Mouse (Mus musculus): ENCODE measurements around the gene Ehbp1.

The Ehbp1 gene

DNA sequence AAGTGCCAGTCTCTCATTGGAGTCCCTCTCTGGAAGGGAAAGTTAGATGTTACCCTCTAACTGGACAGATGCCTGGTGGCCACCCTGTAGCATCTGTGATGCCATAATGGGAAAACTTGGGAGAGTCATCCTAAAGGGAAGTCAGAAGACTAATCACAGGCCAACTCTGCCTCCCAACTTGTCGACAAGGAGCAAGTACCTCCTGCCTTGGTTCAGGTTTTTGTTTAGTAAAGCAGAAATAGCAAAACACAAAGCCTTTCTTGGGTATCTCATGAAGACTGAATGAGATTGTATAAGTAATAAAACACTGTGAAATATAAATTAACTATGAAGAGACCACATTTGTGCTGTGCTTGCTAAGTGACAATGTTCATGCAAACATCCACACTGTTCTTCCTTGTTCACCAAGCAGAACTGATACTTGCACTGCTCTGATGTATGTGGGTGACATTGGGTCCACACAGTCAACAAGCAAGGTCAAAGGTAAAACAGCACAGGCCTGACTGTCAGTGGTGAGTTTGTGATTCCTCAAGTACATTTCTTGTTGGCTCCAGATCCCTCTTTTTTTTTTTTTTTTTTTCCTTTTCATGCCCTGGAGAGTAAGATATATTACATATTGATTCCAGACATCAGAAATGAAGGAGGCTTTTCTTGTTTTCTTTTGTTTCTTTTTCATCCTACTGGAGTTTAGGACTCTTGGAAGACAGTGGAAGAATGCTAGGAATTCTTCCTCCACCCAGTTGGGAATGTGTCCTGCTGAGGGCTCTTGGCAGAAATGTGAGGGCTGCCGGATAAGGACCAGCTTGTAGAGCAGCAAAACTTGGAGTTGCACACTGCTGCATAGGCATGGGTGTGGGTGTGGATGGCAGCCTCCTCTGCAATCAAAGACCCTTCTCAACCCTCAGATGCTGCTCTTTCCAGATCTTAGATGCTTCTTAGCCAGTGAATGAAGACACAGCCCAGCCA, at the start of gene Ehbp1:
TSS of gene Ehbp1 (minus strand) at position 51 of the 966 bp plus-strand sequence.
- DNase-seq, result no peak

DNA sequence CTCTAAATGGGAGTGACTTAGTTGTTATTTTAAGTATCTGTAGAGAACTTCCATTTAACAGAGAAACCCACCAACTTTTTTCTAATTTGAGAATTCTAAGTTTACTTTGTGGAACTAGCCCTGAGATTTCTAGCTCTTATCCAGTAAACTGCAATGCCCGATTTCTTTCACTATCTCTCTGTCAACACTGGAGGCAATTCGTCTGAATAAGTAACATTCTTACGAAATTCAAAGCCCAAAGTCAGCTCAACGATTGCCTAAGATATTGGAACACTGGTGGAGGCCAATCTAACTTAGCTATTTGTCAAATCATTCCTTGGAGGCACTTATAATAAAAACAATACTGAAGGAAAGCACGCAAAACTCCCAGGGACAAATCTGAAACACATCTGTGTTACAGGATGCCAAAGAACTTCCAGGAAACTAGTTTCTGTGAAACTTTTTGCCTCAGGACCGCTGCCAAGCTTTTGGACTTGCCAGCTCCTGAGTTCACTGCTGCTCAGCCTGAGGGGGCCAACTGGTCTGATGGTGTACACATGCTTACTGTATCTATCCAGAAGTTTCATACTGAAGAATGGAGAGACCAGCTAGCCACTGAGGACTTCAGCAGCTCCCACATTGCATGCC, 45.5 kb upstream of the Ehbp1 start:
- DNase-seq, result no peak

DNA sequence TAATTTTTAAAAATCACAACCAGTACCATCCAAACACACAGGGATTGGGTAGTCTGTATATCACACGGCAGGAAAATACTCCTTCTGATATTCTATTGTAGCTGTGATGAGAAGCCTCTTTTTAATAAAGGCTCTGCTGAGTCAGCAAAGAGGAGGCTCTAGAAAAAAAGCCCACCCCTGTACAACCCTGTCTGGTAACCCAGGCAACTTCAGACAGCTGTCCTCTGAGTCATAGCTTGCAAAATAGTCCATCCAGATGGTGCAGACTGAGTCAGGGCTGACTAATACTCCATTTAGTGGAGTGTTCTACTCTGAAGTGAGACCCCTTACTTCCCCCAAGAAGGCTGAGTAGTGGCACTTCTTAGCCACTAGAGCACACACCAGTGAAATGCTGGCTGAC, 41.4 kb upstream of the Ehbp1 start:
- no peak for DNase-seq

DNA sequence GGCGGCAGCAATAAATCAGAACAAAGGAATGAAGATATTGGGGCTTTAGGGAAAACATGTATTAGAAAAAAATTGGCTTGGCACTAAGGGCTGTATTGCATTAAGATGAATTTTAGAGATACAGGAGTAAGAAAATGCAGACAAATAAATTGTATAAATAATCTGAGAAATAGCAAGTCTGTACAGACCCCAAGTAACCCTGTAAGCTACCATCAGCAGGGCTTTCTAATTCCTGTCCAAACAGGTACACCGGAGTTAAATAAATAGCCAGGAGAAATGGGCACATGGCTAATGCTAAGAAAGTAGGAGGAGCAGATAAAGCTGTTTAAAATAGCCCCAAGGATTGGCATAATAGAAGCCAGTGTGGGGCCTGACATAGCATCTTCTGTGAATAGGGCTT, 32.7 kb upstream of the Ehbp1 start:
- no peak for DNase-seq

GRCm38 (mm10) chr11:22373290-22373674, 31.2 kb upstream of the Ehbp1 start:
- DNase-seq, result no peak

- DNase-seq, result no peak
Measured at GRCm38 (mm10) chr11:22372609-22373289, 30.7 kb upstream of the Ehbp1 start.

- no peak for DNase-seq
Measured at GRCm38 (mm10) chr11:22369841-22370240, 27.7 kb upstream of the Ehbp1 start.

- no peak for DNase-seq
Measured at GRCm38 (mm10) chr11:22368621-22369020, 26.5 kb upstream of the Ehbp1 start.

- no peak for DNase-seq
Measured at GRCm38 (mm10) chr11:22366486-22366885, 24.4 kb upstream of the Ehbp1 start.

GRCm38 (mm10) chr11:22353962-22354621, 12.0 kb upstream of the Ehbp1 start:
- DNase-seq, result no peak

GRCm38 (mm10) chr11:22349945-22350344, 7.9 kb upstream of the Ehbp1 start:
- DNase-seq, result no peak

- DNase-seq, result no peak
Measured at GRCm38 (mm10) chr11:22348536-22348910, 6.4 kb upstream of the Ehbp1 start.

GRCm38 (mm10) chr11:22347651-22348535, 5.8 kb upstream of the Ehbp1 start:
- DNase-seq, result no peak

- DNase-seq, result no peak
Measured at GRCm38 (mm10) chr11:22327302-22327910, 14.7 kb downstream of the Ehbp1 start.

DNA sequence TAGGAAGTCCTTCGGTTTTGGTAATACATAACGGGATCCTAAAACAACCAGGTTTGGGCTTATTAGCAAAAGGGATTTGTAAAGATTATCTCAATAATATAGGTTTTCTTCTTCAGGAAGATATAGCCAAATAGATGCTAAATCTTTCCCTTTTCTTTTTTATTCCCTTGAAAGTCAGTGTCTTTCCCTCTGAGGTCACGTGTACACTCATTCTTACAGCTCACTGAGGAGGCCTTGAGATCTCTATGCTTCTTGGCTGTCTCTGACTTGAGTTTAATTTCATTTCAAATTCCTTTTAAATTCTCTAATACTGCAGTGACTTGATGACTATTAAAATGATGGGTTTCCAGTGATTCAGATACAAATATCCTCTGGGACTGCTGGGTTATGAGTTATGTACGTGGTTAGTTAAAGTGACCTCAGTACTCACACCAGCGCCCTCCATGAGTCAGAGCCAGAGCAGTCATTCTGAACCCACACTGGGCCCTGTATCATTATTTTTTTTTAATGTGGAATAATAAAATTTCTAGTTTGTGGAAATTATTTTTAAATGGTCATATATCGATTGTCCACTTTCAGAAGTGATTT, 24.2 kb downstream of the Ehbp1 start:
- DNase-seq, result no peak

DNA sequence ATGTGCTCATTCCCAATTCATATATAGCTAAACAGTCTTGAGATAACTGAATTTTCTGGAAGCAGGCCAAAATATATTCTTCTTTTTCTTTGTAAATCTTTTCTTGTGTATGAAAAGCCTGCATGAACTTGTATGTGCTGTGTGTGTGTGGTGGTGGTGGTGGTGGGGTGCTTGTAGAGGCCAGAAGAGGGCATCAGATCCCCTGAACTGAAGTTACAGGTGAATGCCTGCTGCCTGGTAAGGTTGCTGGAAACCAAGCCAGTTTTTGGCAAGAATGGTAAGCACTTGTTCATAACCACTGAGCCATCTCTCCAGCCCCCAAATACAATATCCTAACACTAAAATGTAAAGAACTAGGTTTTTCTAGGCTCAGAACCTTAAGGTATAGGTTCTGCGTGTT, 26.3 kb downstream of the Ehbp1 start:
- DNase-seq, result no peak

- no peak for DNase-seq
Measured at GRCm38 (mm10) chr11:22301164-22301563, 40.9 kb downstream of the Ehbp1 start.

GRCm38 (mm10) chr11:22289164-22289563, 52.9 kb downstream of the Ehbp1 start:
- no peak for DNase-seq

DNA sequence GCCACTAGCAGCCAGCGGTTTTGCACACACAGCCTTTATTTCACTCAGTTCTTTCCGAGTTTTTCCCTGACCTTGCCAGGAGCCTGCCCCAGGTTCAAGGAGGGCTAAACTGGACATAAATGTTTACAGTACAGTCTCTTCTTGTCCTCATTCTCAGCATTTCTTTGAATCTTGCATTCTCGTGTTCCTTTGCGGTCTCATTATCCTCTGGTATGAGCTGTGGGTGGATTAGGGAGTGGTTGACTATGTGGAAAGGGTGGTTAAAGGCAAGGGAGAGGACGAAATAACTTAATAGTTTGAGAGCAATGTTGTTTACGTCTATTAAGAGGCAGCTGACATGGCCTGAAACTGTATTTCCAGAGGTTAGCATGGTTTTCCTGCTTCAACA, 54.6 kb downstream of the Ehbp1 start:
- DNase-seq, result no peak

GRCm38 (mm10) chr11:22286885-22287512, 55.1 kb downstream of the Ehbp1 start:
- peak; percentile 97 for DNase-seq

GRCm38 (mm10) chr11:22286371-22286872, 55.7 kb downstream of the Ehbp1 start:
- no peak for DNase-seq

Measured in thymus, postnatal 25 days (tissue).